Mouse (Mus musculus) cerebellum, adult (tissue): ENCODE data around the gene Ahdc1.

Experiments used
- ATAC-seq: cut with Nextera tagmentation; 2 replicates; pipeline ENCODE4 v1.9.2; 2017; ENCODE audit warnings: mild to moderate bottlenecking, moderate library complexity, mixed read lengths; ENCODE audit not compliant: insufficient number of reproducible peaks, low FRiP score, low TSS enrichment

Ahdc1 gene

DNA sequence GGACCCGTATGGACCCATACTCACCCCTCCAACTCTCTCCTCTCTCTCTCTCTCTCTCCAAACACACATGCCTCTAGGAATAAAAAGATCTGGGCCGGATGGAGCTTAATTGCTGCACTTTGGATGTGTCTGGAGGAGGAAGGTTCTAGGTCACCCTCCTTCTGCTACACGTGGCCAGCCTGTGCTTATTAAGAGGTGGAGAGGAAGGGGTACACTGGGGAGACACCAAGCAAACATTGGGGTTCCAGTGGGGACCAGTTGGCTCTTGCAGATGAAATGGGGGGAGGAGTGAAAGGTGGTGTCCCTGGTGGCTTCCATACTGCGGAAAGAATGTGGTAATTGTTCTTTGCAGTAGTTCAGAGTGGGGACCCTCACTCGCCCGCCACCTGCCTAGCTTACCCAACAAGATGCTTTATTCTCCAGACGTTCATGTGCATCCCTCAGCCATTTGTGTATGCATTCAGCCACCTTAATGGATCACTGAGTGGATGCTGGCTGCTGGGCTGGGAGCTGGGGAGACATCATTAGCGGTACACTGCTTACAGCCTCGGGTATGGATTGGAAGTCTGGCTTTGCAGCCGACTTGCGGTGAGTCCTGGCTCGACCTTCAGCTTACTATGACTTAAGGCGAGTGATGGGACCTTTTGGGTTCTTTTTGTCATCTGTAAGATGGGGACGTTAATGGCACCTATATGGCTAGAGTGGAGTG, 104.8 kb downstream of the Ahdc1 start:
- ATAC-seq, result no peak

DNA sequence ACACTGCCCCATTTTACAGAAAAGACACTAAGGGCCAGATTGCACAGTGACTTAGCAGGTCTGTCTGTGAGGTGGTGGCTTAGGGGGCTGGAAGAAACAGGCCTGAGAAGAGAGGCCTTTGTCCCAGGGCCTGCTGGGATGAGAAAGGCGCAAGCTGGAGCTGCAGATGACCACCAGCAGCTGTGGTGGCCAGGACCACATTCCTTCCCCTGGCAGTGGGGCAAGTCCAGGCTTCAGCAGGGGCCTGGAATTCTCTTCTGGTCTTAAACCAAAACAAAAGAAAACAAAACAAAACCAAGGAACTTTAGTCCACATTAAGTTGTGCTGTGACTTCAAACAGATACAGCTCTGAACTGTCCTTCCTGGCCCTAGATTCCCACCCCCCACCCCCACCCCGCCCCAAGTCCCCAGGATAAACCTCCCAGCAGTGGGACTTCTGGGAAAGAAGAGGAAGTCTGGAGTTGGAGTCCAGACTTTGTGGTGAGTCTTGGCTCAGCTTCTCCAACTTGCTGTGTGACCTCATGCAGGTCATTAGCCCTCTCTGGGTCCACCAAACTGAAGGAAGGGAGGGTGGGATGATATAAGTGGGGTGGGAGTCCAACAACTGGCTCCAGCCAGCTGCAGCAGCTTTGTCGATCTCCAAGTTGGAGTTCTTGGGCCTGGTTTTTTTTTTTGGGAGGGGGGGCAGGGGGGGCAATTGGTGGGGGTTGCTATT, 105.9 kb downstream of the Ahdc1 start:
- ATAC-seq, result no peak

DNA sequence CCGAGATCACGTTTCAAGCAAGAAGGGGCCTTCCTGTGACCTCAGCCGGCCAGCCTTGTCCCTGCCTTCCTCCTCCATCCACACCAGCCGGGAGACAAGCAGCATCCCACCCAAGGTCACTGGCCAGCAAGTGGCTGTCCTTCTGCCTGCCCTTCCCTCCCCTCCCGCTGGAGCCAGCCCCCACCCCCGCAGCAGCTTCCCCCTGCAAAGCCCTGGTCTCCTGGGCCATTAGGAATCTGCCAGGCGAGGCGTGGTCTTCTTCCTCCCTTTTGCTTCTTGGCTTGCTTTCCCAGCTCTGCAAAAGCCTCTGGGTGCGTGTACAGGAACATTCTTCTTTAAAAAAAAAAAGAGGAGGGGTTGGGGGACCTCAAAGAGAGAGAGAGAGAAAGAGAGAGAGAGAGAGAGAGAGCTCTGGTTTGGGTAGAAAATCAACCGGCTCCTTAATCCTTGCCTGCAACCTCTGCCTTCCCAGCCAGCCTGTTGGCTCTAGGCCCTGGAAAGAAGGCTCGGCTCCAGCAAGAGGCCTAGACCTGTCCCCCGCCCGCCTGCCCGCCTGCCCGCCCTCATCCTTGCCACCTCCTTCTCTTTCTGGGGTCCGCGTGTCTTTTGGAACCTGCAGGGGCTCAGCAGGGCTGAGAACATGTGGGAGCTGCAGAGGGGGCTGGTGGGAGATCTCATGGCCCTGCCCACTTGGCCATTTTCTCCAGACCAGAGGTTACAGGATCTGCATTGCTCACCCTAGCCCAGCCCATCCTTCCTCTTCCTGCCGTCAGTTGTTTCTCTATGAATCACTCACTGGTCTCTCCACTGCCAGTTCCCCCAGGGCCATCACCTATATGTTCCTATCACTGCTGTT, 106.7 kb downstream of the Ahdc1 start:
- ATAC-seq, result peak; percentile 45; the same call in 1 of the 2 replicates

DNA sequence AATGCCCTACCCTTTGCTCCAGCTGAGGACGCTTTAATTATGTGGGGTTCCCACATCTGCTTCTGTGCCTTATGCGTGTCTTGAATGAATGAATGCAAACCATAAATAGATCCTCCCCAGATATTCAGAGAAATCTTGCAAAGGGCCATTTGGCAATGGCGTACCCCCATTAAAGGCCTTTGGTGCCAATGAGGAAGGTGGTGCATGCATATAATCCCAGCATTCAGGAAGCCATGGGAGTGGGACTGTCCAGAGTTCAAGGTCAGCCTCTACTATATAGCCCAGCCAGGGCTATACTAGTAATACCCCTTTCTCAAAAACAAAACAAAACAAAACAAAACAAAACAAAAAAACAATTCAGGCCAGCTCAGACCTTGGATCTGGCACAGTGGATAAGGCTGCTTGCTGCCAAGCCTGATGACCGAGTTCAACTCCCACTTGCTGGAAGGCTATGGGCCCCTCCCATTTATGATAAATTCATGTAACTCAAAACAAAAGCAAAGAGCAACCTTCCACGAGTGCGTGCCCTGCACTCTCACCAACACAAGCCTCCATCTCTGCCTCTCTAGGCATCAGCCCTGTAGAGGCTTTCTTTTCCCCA, 107.8 kb downstream of the Ahdc1 start:
- no peak for ATAC-seq

DNA sequence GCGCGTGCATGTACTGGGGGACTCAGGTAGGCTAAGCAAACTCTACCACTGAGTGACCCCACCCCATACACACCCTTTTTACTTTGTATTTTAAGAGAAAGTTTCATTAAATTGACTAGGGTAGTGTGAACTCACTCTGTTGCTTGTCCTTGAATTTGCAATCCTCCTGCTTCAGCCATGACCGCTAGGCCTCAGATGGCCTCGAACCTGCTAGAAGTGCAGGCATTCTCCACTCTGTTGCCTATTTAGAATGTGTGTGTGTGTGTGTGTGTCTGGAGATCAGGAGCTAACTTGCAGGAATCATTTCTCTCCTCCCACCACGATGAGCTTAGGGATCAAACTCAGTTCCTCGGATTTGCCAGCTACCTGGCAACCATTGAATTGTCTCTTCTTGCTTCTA, 108.5 kb downstream of the Ahdc1 start:
- ATAC-seq, result no peak

DNA sequence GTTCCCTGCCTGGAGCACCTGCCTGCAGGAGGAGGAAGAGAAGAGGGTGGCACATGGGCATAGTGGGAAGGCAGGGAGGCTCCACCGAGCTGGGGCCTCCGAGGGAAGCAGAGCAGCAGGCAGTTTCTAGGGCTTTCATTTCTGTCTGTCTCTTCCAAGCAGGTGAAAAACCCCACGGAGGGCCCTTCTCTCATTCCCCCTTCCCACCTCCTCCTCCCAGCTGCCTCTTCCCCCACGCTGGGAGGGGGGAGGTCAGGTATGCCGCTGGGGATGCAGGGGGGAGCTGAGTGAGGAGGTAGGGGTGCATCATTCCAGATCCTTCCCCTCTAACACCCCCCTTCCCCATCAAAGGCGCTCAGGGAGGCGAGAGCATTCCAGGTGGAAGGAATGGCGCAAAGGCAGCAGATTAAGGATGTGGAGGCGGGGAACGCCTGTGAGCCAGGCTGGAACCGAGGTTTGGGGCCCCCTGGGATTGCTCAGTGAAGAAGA, 109.8 kb downstream of the Ahdc1 start:
- no peak for ATAC-seq

DNA sequence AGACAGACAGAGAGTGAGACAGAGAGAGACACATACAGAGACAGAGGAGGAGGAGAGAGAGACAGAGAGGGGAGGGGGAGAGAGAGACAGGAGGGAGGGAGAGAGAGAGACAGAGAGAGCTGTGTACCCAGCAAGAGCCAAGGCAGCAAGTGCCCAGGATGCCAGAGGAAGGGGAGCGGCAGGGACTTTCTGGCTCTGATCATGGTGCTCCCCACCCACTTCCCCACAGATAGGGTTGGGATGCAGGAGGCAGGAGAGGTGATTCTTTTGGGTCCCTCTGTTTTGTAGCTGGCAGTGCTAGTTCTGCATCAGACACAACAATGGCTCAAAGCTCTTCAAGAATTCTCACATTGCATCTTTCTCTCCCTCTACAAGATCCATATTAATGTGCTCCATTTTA, 110.4 kb downstream of the Ahdc1 start:
- no peak for ATAC-seq

DNA sequence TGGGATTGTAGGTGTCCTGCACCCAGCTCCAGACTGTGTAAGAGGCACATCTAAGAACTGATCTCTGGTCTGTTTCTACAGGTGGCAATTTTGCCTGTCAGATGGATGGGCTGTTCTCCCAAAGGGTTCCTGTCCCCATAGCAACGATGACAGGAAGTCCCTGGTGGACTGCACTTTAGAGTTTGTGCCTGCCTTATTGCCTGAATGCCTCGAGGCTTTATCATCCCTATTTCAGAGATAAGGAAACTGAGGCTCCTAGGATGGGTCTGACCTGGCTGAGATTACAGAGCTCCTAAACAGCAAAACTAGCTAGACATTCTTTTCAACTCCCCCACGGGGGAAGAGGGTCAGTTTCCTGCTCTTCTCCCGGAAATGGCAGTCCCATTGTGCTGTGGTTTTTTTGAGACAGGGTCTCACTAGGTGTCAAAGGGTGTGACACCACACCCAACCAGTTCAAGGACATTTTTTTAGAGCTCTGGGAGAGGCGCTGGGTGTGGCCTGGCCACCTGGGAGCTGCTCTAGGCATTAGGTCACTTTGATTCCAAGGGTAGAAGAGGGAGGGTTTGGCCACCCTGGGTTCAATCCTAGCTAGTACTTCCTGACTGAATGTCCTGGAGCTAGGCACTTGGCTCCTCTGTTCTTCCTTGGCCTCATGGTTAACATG, 111.0 kb downstream of the Ahdc1 start:
- ATAC-seq, result no peak

DNA sequence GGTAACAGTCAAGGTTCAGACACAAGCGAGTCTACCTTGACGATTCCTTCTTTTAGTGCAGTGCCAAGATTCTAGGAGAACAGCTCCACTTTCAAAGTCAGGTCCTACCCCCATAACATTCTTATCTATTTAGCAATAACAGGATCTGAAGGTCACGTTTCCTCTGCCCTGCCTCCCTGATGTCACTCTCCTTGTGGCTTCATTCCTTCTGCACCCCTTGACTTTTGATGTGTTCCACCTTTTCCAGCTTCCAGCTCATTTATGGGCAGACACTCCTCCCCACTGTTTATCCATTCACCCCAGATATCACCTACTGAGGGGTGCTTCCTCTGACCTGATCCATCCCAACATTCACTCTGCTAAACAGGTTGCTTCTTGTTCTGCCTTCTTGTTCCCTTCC, 116.0 kb downstream of the Ahdc1 start:
- ATAC-seq, result no peak
